Mouse (Mus musculus) G1E (cell line): ENCODE measurements at regions not wholly inside any gene's neighbourhood (a gene's known extent, or its start where the extent isn't known, plus 50 kb on each side); places are given as distances from the start of the nearest gene placed in this dataset.

Experiments
- ATAC-seq: 2 replicates; pipeline ENCODE4 v1.8.0; 2016; ENCODE audit warnings: mild to moderate bottlenecking; ENCODE audit not compliant: insufficient number of reproducible peaks, poor library complexity, low FRiP score, severe bottlenecking; ENCODE audit errors: extremely low read depth
- DNase-seq: peaks from one replicate; pipeline ENCODE4 v3.0.0; 2012; ENCODE audit warnings: low spot score
- H3K27me3 ChIP-seq: 2 replicates; pipeline ENCODE4 v1.6.1; 2012; ENCODE audit warnings: mild to moderate bottlenecking, low read length, inconsistent platforms; ENCODE audit not compliant: insufficient read depth
- H3K36me3 ChIP-seq: replicated peaks from 2 replicates; pipeline ENCODE3; 2012; ENCODE audit warnings: mild to moderate bottlenecking, inconsistent platforms
- H3K4me1 ChIP-seq: 2 replicates; pipeline ENCODE4 v1.6.1; 2012; ENCODE audit warnings: low read depth, low read length, inconsistent platforms, mixed read lengths; ENCODE audit not compliant: insufficient read depth
- H3K4me3 ChIP-seq: 2 replicates; pipeline ENCODE4 v1.5.1; 2012; ENCODE audit warnings: low read depth, mild to moderate bottlenecking, inconsistent platforms, low read length, moderate library complexity, mixed read lengths
- H3K9me3 ChIP-seq: replicated peaks from 2 replicates; pipeline ENCODE4 v1.6.1; 2012; ENCODE audit warnings: inconsistent platforms
- CTCF ChIP-seq: IDR thresholded peaks from 2 replicates; pipeline ENCODE4 v1.5.1; 2012; ENCODE audit warnings: low read depth, low read length, inconsistent platforms, mixed read lengths
- GATA1 ChIP-seq: IDR thresholded peaks from 2 replicates; pipeline ENCODE4 v1.6.1; 2012; ENCODE audit warnings: borderline replicate concordance, low read length, inconsistent platforms, mixed read lengths
- GATA2 ChIP-seq: IDR thresholded peaks from 2 replicates; pipeline ENCODE4 v1.6.1; 2012; ENCODE audit warnings: low read depth, low read length, inconsistent platforms, borderline replicate concordance
- POLR2AphosphoS5 ChIP-seq: IDR thresholded peaks from 2 replicates; pipeline ENCODE4 v1.6.1; 2012; ENCODE audit warnings: low read depth, low read length, inconsistent platforms; ENCODE audit not compliant: insufficient replicate concordance
- TAL1 ChIP-seq: conservative IDR thresholded peaks from 2 replicates; pipeline ENCODE4 v1.6.1; 2012; ENCODE audit warnings: low read depth, low read length, inconsistent platforms, mixed read lengths

DNA sequence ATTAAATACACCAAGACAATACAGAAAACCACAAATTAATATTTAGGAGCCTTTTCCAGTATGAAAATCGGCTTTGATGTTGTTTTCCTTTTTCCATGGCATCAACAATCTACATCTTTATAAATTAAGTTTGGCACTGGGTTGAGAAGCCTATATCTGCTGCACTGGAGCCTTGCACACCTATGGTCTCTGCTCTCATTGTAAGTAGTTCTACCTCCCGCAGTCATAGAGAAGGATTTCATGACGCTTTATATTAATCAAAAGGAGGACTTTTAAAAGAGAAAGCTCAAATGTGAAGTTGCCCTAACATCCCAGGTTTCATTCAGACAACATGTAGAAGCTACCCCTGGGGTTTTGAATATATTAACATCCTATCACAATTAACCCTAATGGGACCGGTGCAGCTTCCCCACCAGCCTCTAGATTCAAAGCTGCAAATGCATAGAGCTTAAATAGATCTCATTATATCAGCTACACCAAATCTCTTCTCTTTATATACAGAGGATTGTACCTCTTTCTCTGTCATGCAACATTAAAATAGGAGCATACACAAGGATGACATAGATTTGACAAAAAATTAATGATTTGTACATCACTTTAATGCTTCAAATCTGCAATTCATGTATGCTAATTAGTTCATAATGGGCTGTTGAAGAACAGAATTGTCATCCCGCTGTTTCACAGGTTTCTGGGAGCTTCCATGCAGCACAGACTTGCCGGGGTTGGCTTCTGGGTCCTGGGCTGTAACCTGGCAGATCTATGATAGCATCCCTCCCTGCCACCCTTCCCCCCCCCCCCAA lies 166.6 kb upstream of the Pard3b start:
- DNase-seq, result no peak
- ATAC-seq, result no peak
- Histone ChIP-seq H3K9me3 (no peaks in the 10 kb centered on the region), H3K27me3 (no peaks in the 10 kb centered on the region), H3K4me1 (no peaks in the 10 kb centered on the region), H3K4me3 (no peak overlapping the region), H3K36me3 (no peaks in the 10 kb centered on the region)
- no peak for TF ChIP-seq POLR2AphosphoS5
- TF ChIP-seq GATA2, result no peak
- no peak for TF ChIP-seq TAL1
- TF ChIP-seq CTCF, result no peak
- no peak for TF ChIP-seq GATA1

DNA sequence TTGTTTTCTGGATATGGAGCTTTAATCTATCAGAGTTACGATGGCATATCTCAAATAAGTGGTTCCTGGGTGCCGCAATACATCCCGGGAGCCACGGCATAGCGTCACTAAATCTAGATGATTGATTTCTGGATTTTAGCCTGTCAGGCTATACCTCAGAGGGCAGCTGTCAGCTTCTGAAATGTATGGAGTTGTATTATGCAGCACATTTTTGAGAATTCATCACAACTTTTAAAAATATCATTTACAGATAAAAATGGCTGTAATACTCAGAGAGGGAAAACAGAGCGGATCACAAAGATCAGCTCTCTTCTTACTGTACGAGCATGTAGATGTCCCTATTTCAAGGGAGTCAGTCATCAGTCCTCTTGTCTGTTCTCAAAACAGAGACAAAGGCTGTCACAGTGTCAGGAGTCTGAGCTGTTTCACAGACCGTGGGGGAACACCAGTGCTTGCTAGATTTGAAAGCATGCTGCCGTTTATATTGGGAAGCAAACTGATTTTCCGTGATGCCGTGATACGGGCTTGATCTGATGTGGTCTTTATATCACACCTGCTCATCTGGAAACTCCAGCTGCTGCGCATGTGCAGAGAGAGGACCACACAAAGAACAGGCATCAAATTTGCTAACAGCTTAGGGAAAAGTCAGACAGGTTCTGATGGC lies 165.9 kb upstream of the Pard3b start:
- H3K4me1 ChIP-seq, result no peaks in the 10 kb centered on the region
- TF ChIP-seq TAL1 (no peak), POLR2AphosphoS5 (no peak), GATA1 (no peak), CTCF (no peak), GATA2 (no peak)
- no peaks in the 10 kb centered on the region for H3K27me3 ChIP-seq
- no peak for ATAC-seq
- DNase-seq, result no peak
- no peaks in the 10 kb centered on the region for H3K36me3 ChIP-seq
- no peak overlapping the region for H3K4me3 ChIP-seq
- no peaks in the 10 kb centered on the region for H3K9me3 ChIP-seq

DNA sequence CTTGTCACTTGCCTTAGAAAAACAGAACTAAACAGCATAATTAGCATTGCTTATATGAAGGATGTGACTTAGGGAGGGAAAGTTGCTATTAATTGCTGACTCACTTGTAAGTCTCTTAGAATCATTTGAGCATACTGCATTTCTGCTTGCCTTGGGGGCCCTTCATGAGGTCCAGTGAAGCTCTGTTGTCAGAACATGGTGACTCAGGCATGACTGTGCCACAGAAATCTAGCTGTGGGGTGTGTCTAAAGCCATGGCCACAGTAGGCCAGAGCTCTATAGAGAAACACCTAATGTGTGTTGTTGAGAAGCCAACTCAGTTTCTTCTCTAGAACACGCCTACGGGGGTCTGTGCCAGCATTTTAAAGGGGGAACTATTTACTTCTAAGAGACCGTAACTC lies 153.2 kb upstream of the Pard3b start:
- ATAC-seq (no peak), DNase-seq (no peak)
- Histone ChIP-seq H3K4me1 (no peaks in the 10 kb centered on the region), H3K9me3 (peaks cover 4% of the 10 kb centered on the region), H3K36me3 (no peaks in the 10 kb centered on the region), H3K27me3 (no peaks in the 10 kb centered on the region), H3K4me3 (no peak overlapping the region)
- TF ChIP-seq CTCF (no peak), POLR2AphosphoS5 (no peak), GATA1 (no peak), GATA2 (no peak), TAL1 (no peak)

DNA sequence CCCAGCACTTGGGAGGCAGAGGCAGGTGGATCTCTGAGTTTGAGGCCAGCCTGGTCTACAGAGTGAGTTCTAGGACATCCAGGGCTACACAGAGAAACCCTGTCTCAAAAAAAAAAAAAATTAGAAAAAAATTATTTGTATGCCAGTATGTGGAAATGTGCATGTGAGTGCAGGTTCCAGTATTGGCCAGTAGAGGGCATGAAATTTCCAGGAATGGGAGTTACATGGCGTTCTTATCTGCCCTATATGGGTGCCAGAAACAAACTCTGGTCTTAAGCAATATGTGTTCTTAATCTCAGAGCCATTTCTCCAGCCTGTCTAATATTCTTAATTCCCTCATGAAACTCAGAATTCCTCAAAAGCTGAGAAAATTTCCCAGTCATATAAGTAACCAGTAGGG lies 113.7 kb upstream of the Pard3b start:
- Histone ChIP-seq H3K4me3 (no peak overlapping the region), H3K36me3 (no peaks in the 10 kb centered on the region), H3K9me3 (peaks cover 12% of the 10 kb centered on the region), H3K27me3 (no peaks in the 10 kb centered on the region), H3K4me1 (no peaks in the 10 kb centered on the region)
- TF ChIP-seq TAL1 (no peak), POLR2AphosphoS5 (no peak), CTCF (no peak), GATA1 (no peak), GATA2 (no peak)
- ATAC-seq (no peak), DNase-seq (no peak)

DNA sequence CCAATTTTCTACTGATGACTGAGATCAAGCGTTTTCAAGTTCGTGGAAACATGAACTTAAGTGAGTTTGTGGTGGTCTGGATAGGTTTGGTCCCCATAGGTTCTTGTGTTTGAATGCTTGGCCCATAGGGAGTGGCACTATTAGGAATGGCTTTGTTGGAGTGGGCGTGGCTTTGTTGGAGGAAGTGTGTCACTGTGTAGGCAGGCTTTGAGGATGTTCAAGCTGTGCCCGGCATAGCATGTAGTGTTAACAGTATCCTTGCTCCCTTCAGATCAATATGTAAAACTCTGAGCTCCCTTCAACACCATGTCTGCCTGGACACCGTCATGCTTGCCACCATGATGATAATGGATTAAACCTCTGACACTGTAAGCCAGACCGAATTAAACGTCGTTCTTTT lies 112.7 kb upstream of the Pard3b start:
- Histone ChIP-seq H3K27me3 (no peaks in the 10 kb centered on the region), H3K36me3 (no peaks in the 10 kb centered on the region), H3K9me3 (peaks cover 12% of the 10 kb centered on the region), H3K4me3 (no peak overlapping the region), H3K4me1 (no peaks in the 10 kb centered on the region)
- no peak for DNase-seq
- no peak for TF ChIP-seq CTCF
- TF ChIP-seq POLR2AphosphoS5, result no peak
- no peak for TF ChIP-seq GATA1
- TF ChIP-seq TAL1, result no peak
- TF ChIP-seq GATA2, result no peak
- ATAC-seq, result no peak

DNA sequence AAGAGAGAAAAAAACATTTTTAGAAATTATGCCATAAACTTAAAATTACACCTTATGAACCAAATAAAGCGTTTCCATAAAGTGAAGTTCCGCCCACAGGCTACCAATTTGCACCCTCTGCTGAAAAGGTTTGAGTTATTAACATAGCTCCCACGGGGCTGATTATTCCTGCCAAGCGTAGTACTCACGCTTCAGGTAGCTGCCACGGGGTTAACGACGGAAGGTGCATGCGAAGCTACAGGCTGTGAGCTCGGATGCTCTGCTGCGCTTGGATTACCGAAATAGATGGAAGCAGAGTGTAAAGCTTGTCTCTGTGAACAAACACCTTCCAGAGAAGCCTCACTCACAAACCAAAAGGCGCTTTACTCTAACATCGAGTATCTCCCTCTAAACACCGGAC lies 109.9 kb upstream of the Pard3b start:
- H3K9me3 ChIP-seq, result peaks cover 12% of the 10 kb centered on the region
- no peaks in the 10 kb centered on the region for H3K4me1 ChIP-seq
- H3K4me3 ChIP-seq, result no peak overlapping the region
- TF ChIP-seq CTCF, result no peak
- TF ChIP-seq GATA1, result no peak
- TF ChIP-seq TAL1, result no peak
- TF ChIP-seq POLR2AphosphoS5, result no peak
- no peak for TF ChIP-seq GATA2
- DNase-seq, result no peak
- no peaks in the 10 kb centered on the region for H3K36me3 ChIP-seq
- no peaks in the 10 kb centered on the region for H3K27me3 ChIP-seq
- no peak for ATAC-seq
